Mouse (Mus musculus) layer of hippocampus, postnatal 14 days (tissue): Measurements from ENCODE around the gene Gm47985. TPM values are rescaled to one million over a fixed set of nuclear protein-coding genes. Genes with fewer than 3 reads are reported as not detected.

Experiments
- DNase-seq, 2 experiments: peaks; one replicate each; pipeline ENCODE4 v3.0.0; 2021 to 2022; ENCODE audit warnings: low spot score in 2 of 2, mixed read lengths in 1 of 2
- total RNA-seq, 2 experiments: library from RNA; stranded (reverse); gene quantifications; 2 replicates each; pipeline ENCODE4 v1.2.3; 2021

Gene Gm47985
- total RNA-seq, 2 experiments from 2014 or later = not detected

DNA sequence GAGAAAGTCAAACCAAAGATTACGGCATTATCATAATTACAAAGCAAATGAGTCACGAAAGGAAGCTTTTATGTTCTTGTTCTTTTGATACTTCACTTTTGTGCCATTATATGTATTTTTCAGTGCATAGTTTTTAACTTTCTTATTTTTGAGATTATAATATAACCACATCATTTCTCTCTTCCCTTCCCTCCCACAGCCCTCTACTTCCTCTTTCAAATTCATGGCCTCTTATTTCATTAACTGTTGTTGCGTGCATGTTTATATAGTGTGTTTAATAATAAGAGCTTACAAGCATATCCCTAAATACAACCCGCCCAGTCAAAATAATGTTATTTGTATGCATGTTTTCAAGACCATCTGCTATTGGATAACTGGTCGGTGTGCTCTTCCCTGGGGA, 36.7 kb downstream of the Gm47985 start:
- no peak for DNase-seq

DNA sequence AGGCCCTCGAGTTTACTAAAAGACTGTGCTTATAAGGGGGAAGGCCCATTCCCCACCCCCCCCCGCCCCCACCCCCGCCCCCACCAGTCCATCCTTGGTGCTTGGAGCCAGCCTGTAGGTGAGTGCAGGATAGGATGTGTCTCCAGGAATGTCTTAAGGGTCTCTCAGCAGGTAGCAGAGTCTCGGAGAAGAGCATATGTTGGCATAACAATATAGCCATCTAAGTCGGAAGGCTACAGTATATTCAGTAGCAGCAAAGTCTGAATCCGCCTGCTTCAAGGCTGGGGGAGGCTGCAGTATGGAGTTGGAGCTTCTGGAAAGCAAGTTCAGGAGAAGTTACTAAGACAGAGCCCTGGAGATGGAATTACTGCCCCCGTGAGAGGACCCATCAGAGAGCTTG, 37.8 kb downstream of the Gm47985 start:
- DNase-seq = no peak

DNA sequence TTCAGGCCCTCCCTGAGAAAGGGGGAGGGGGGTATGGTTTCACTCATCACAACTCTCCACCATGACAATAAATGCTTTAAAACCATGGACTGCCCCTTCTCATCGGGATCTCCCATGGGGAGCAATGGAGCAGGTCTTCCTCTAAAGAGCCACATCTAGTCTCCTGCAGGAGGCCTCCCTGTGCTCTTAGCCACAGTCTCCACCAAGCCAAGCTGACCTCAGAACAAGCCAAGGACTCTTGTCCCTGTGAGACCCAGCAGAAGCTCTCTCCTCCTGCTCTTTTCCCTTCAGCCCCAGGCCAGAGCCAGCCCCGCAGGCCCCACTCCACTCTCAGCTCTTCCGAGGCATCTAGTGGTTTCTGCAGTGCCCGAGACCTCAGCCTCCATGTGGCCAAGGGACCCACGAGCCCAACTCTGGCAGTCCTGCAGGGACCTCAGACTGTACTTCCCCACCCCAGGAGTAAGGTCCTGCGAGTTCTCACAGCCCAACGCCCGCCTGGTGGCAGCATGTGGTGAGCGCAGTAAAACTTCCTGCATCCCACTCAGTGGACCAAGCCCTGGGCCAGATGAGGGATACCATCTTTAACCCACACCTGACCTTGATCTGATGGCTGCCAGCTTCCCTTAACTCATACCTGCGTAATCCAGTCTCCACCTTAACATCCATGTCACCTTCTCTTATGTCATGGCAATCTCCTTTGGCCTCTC, 40.4 kb downstream of the Gm47985 start:
- DNase-seq = no peak

DNA sequence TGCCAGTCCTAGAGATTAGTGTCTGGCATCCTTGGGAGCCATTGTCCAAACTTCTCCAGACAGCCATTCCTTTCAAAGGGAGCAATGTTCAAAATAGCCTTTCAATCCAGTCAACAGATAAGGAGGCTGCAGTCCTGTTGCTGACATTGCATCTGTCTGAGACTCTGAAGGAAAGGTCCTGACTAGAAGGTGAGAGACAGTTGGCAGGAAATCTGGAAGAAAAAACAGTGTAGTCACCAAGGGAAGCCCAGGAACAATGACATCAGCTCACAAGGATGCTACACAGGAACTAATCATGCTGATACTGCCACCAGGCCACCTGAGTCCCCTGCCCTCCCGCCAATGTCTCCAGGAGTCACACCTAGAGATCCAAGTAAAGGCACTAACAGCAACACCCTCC, 41.0 kb downstream of the Gm47985 start:
- DNase-seq = no peak

DNA sequence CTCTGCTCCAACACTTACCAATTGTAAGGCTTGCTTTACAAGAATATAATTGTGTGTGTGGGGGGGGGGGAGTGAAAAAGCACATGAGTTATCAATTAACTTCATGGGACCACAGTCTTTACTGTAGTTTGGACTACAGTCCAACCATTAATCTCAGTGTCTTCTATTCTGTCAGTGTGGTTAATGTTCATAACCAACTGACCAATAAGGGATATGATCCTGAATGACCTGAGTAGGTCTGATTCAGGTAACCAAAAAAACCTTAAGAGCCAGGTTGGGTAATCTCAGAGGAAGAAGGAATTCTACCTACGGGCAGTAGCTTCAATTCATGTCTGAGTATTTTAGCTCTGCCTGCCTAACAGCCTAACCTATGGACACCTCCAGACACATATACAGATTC, 42.2 kb downstream of the Gm47985 start:
- DNase-seq = no peak

DNA sequence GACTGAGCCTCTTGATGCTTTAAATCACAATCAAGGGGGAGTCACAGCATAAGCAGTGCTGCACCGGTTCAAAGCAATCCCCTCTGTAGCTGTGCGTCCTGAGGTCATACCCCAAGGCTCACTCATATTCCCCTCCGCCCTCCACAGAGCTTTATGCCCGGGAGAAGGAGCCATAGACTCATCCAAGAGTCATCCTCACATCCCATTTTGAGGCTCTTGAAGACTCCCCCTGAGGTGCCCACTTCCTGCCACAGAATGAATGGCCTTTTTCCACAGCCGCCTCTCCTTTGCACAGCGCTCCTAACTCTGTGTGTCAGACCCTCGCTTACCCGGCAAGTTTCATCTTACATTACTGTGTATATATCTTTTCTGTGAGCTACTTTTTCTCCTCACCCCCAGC, 45.2 kb downstream of the Gm47985 start:
- DNase-seq = no peak

DNA sequence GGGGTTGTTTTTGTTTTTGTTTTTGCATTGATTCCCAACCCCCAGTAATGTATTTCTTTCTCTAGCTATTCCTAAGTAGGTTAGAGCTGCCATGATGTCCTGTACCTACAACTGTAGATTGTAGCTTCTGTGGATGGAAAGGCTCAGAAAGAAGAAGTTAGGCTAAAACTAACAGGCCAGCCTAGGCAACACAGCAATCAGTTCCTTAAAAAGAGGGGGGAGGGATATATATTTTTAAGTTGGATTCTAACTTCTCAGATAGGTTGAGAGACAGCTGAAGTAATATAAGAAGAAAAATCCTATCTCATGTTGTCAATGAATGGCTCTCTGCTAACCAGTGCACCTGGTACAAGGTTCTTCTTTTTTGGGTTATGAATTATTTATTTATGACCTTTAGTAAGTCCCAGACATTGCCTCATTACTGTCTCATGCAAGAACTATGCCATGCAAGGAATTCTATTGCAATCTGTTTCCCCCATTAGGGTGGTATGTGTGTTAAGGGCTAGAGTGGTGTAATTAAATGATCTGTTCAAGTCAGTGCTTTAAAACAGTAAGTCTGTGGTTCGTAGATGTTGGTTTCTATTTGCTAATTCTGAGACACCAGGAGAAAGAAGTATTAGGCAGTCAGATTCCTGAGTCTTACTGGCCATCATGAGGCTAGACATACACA, 46.1 kb downstream of the Gm47985 start:
- DNase-seq = no peak

DNA sequence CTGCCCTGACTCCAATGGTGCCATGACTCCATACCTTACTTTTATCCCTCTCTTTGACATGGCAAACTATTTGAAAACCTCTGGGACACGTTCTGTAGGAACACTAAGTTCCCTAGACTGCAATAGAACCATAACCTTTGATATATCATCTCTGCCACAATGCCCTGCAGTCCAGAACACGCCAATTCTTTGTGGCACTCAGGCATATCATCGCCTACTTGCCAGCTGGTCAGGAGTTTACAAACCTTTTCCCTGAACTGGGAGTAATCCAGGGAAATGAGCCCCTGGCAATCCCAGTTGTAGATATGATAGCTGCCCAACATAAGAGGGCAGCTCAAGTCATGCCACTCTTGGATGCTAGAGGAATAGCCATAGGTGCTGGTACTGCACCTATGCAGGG, 50.0 kb downstream of the Gm47985 start:
- DNase-seq = no peak

DNA sequence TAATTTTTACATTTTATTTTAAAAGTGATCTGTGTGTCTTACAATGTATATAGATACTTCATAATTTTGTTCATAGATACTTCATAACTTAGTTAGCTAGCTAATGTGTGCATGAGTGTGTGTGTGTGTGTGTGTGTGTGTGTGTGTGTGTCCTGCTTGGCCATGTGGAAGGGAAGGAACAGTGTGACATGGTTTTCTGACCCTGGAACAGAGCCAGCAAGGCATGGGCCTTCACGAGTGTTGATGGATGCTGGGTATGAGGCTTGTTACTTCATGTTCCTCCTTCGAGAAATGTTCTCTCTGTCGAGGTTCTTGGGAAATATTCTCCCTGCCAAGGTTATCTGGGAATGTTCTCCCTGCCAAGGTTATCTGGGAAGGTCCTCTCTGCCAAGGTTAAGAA, 51.4 kb downstream of the Gm47985 start:
- no peak for DNase-seq

Other genes with a start within 250 kb of the Gm47985 start
- 1 to 10 TPM; 5.8 to 5.9 TPM for gene Hmcn1, start 189.1 kb upstream of the Gm47985 start, total RNA-seq
- gene Gm8947, start 9.8 kb downstream of the Gm47985 start, total RNA-seq = not detected
- not detected for gene Gm47995, start 15.9 kb downstream of the Gm47985 start, total RNA-seq
- gene 3110040M04Rik, start 21.6 kb downstream of the Gm47985 start, total RNA-seq = not detected
- gene Gm47996, start 27.6 kb downstream of the Gm47985 start, total RNA-seq = not detected
- 100 to 1,000 TPM in 1 of 2 experiments, 10 to 100 TPM in 1; 98.2 to 101 TPM for gene Ivns1abp, start 161.9 kb downstream of the Gm47985 start, total RNA-seq
- 10 to 100 TPM; 10.8 to 11.0 TPM for gene Swt1, start 245.9 kb downstream of the Gm47985 start, total RNA-seq
- 10 to 100 TPM; 27.1 to 29.2 TPM for gene Trmt1l, start 246.0 kb downstream of the Gm47985 start, total RNA-seq